Mouse (Mus musculus) heart, adult 8-10 months (tissue): ENCODE results near the gene Adamts7. TPM values are rescaled to one million over a fixed set of nuclear protein-coding genes. Genes with fewer than 3 reads are reported as not detected.

ENCODE experiments used
- DNase-seq: peaks from one replicate; pipeline ENCODE4 v3.0.0; 2022; ENCODE audit warnings: low spot score
- total RNA-seq, 4 experiments: library from RNA; stranded (reverse); gene quantifications; 2 replicates each; pipeline ENCODE4 v1.2.4; 2022

Adamts7 gene
- total RNA-seq, 4 experiments from 2014 or later, result 11.2 to 18.0 (median 12.8) TPM

- no peak for DNase-seq
These were observed 71.1 kb downstream of the Adamts7 start for GRCm38 (mm10) chr9:90233906-90234419.

GRCm38 (mm10) chr9:90234786-90235185, 71.9 kb downstream of the Adamts7 start:
- DNase-seq, result no peak

- no peak for DNase-seq
These were observed 72.5 kb downstream of the Adamts7 start for GRCm38 (mm10) chr9:90235258-90235882.

- DNase-seq, result no peak
These were observed 73.9 kb downstream of the Adamts7 start for GRCm38 (mm10) chr9:90236817-90237216.

DNA sequence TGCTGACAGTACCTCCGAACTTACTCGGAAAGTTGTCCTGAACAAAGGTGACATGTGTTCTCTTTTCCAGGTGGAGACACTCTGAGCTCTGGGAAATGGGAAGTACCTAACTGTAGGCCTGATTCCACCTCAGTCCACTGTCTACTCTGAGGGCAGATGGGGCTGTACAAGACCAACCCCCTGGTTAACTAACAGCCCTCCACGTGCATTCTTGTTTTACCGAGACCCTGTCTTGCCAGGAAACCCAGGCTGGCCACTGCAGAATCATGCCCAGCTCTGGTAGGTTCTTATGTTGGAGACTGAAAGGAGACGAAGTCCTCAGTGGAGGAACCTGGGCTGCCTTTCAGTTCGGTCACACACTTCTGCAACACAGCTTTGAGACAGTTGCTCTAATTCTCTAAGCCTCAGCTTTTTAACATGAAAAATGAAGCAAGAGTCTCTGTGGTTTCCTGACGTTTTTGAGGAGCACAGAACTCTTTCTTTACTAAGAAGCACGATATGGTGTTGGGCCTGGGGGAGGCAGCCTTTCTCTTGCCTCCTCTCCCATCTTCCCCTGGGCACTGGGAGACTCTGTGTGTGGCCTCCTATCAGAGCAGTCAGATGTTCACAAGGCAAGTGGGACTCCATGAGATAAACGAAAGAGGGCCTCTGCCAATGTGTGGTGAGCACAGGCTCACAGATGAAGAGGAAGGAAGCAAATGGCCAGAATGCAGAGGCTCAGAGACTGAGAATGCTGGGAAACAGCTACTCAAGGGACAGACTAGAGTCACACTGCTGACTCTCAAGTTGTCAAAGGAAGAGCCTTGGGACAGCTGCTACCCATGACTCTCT, 74.6 kb downstream of the Adamts7 start:
- DNase-seq, result no peak

GRCm38 (mm10) chr9:90240560-90240959, 77.7 kb downstream of the Adamts7 start:
- no peak for DNase-seq

DNA sequence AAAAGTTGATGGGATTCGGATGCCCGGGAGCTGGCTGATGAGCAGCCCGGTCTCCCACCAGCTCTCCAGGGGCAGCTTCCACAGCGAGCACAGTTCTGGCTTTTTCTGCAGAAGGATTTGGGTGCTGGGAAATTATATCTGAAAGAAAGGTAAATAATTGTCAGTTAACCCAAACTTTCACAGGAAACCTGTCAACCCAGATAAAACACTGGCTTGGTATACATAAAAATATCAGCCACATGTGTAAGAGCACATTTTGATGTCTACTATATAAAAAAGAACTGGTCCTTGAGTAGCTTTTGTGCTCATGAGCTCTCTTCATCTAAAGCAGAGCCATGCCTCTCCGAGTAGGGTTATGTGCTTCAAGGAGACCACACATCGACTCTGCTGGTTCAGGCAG, 78.2 kb downstream of the Adamts7 start:
- DNase-seq, result no peak

- no peak for DNase-seq
These were observed 78.7 kb downstream of the Adamts7 start for GRCm38 (mm10) chr9:90241618-90242017.

- DNase-seq, result no peak
These were observed 79.4 kb downstream of the Adamts7 start for GRCm38 (mm10) chr9:90242291-90242690.

DNA sequence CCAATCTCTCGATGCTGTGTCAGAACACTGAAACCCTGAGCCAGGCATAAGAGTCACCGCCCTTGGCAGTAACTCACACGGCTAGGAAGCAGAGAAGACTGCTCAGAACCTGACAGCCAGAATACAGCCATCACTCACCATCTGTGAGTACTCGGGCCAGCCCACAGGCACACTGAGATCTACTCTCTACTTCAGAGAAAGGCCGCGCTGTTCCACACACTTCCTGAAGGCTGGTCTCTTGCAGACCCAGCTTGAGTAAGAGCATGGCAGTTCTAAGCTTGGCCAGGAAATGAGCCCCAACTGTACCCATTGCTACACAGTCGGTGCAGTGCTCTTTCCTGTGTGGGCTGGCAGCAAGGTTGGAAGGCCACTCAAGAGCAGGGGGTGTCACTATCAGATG, 80.0 kb downstream of the Adamts7 start:
- DNase-seq, result no peak

GRCm38 (mm10) chr9:90244301-90245151, 81.7 kb downstream of the Adamts7 start:
- DNase-seq, result no peak

- DNase-seq, result no peak
These were observed 82.3 kb downstream of the Adamts7 start for GRCm38 (mm10) chr9:90245206-90245605.

- DNase-seq, result no peak
These were observed 82.9 kb downstream of the Adamts7 start for GRCm38 (mm10) chr9:90245781-90246180.

GRCm38 (mm10) chr9:90247316-90247715, 84.4 kb downstream of the Adamts7 start:
- DNase-seq, result no peak

GRCm38 (mm10) chr9:90248326-90248725, 85.5 kb downstream of the Adamts7 start:
- DNase-seq, result no peak

DNA sequence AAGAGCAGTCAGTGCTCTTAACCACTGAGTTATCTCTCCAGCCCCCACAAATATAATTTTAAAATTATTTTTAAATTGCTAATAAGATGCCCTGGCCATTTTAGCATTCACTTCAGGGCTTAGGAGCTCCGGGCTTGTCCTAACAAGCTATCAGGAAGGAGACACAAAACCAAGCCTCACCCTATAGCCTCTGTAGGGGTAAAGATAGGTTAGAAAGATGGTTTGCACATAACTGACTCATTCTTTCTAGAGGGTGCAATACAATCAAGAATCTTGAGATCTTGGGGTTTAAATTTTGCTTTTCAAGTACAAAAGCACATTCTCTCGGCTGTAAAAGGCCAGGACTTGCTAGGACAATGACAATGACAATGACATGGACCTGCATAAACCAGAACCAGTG, 86.2 kb downstream of the Adamts7 start:
- no peak for DNase-seq

- no peak for DNase-seq
These were observed 87.4 kb downstream of the Adamts7 start for GRCm38 (mm10) chr9:90250141-90250775.

DNA sequence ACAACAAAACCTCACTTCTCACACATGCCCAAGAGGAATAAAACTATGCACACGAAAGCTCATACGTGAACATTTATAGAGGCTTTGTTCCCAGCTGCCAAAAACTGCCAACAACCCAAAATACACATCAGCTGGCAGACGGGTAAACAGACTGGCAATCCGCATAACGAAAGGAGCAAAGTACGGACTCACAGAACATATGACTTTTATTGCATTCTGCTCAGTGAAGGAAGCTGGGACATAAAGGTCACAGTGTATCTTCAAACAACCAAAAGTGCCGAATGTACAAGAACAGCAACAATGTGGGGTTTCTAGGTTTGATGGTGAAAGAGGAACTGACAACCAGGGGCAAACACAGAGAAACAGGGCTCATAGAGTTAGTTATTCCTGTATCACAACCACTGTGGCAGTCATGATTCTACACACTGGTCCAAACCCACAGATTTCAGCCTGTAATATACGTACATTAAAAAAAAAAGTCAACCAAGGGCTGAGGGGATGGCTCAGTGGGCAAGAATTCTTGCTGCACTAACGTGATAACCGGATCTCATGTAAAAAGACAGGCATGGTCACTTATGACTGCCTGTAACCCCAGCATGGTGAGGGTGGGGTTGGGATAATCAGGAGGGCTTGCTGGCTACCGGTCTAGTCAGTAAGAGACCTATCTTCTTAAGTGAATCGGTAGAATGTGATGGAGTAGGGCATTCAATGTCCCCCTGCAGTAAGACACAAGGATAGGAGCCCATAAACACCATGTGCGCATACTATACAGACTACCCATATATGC, 88.3 kb downstream of the Adamts7 start:
- no peak for DNase-seq

- DNase-seq, result no peak
These were observed 90.3 kb downstream of the Adamts7 start for GRCm38 (mm10) chr9:90253181-90253580.

- DNase-seq, result no peak
These were observed 93.1 kb downstream of the Adamts7 start for GRCm38 (mm10) chr9:90255844-90256405.
